Mouse (Mus musculus) midbrain, embryonic 11.5 days (tissue): Measurements from ENCODE around the gene Gba. TPM values are rescaled to one million over a fixed set of nuclear protein-coding genes. Genes with fewer than 3 reads are reported as not detected.
A peak's percentile ranks its signal among the peaks of the same experiment; 100 is the strongest.

Source experiments
- ATAC-seq: fragments of 200-750 bp; cut with Nextera tagmentation; 2 replicates; pipeline ENCODE4 v1.8.0; 2017; ENCODE audit warnings: moderate TSS enrichment, moderate library complexity; ENCODE audit not compliant: low FRiP score
- DNase-seq: peaks from one replicate; pipeline ENCODE4 v3.0.0; 2015; ENCODE audit warnings: low spot score; ENCODE audit errors: missing footprints
- H3K27ac ChIP-seq: fragments of 300-500 bp; sonication (generic); 2 replicates; pipeline ENCODE4 v1.5.1; 2014; ENCODE audit warnings: low read depth, low read length
- H3K27me3 ChIP-seq: fragments of 300-500 bp; sonication (generic); 2 replicates; pipeline ENCODE4 v1.6.1; 2014; ENCODE audit warnings: mild to moderate bottlenecking, low read length, moderate library complexity, mixed read lengths; ENCODE audit not compliant: control insufficient read depth, insufficient read depth
- H3K36me3 ChIP-seq: fragments of 300-500 bp; sonication (generic); 2 replicates; pipeline ENCODE4 v1.6.1; 2014; ENCODE audit warnings: mild to moderate bottlenecking, low read length, moderate library complexity, mixed read lengths; ENCODE audit not compliant: control insufficient read depth, insufficient read depth
- H3K4me1 ChIP-seq: fragments of 300-500 bp; sonication (generic); 2 replicates; pipeline ENCODE4 v1.6.1; 2014; ENCODE audit warnings: low read length; ENCODE audit not compliant: control insufficient read depth, insufficient read depth
- H3K4me2 ChIP-seq: fragments of 300-500 bp; sonication (generic); 2 replicates; pipeline ENCODE4 v1.6.1; 2014; ENCODE audit warnings: mild to moderate bottlenecking, moderate library complexity
- H3K4me3 ChIP-seq: fragments of 300-500 bp; sonication (generic); 2 replicates; pipeline ENCODE4 v1.5.1; 2014; ENCODE audit warnings: low read depth, low read length
- H3K9ac ChIP-seq: fragments of 300-500 bp; sonication (generic); 2 replicates; pipeline ENCODE4 v1.6.1; 2014; ENCODE audit warnings: low read length
- H3K9me3 ChIP-seq: fragments of 300-500 bp; sonication (generic); 2 replicates; pipeline ENCODE4 v1.6.1; 2016; ENCODE audit warnings: low read length; ENCODE audit not compliant: control insufficient read depth
- WGBS: fragments of 180-500 bp; shearing (Covaris S2); extraction: QIAGEN DNeasy Blood & Tissue Kit; methylation state at CpG from one replicate; pipeline ENCODE4 v1.1.7; 2014; 5-methylcytosine and 5-hydroxymethylcytosine counted together
- polyA plus RNA-seq: library from polyadenylated mRNA; unstranded; fragments of >200 nt; fragmentation: Nextera tagmentation; extraction: Ambion mirVana; gene quantifications from 2 replicates; pipeline ENCODE4 v1.2.1, GENCODE M21; 2014

Gba gene
- polyA plus RNA-seq, 1 experiment from 2014 or later, result 41.4 TPM

GRCm38 (mm10) chr3:89178107-89178385 lies 24.7 kb upstream of the Gba start:
- Histone ChIP-seq H3K4me3 (peak overlapping the region; percentile 55), H3K4me2 (peak overlapping the region; percentile 85), H3K4me1 (peaks cover 9% of the 10 kb centered on the region), H3K27me3 (no peaks in the 10 kb centered on the region), H3K9ac (peak overlapping the region; percentile 82), H3K9me3 (no peaks in the 10 kb centered on the region), H3K27ac (no peak overlapping the region; the same call in 1 of the 2 replicates), H3K36me3 (peaks cover 31% of the 10 kb centered on the region)
- ATAC-seq (no peak), DNase-seq (peak; percentile 94)
- WGBS, result 10% methylated on average over 6 of the region's 6 CpGs

GRCm38 (mm10) chr3:89179056-89179455 lies 23.7 kb upstream of the Gba start:
- Histone ChIP-seq H3K4me1 (peaks cover 14% of the 10 kb centered on the region), H3K9me3 (no peaks in the 10 kb centered on the region), H3K36me3 (peaks cover 22% of the 10 kb centered on the region), H3K27ac (no peak overlapping the region), H3K4me3 (no peak overlapping the region), H3K9ac (no peak overlapping the region), H3K27me3 (no peaks in the 10 kb centered on the region), H3K4me2 (no peak overlapping the region; the same call in 1 of the 2 replicates)
- DNase-seq (no peak), ATAC-seq (no peak)
- WGBS, result 94% methylated on average over 11 of the region's 11 CpGs

- Histone ChIP-seq H3K36me3 (peaks cover 7% of the 10 kb centered on the region; the same call in 1 of the 2 replicates), H3K9me3 (no peaks in the 10 kb centered on the region), H3K4me2 (no peak overlapping the region), H3K27ac (no peak overlapping the region), H3K4me3 (no peak overlapping the region), H3K4me1 (peaks cover 26% of the 10 kb centered on the region), H3K27me3 (no peaks in the 10 kb centered on the region), H3K9ac (no peak overlapping the region)
- ATAC-seq (no peak), DNase-seq (no peak)
- 93% methylated on average over 27 of the region's 27 CpGs for WGBS
These were observed 20.8 kb upstream of the Gba start for GRCm38 (mm10) chr3:89181749-89182500.

DNA sequence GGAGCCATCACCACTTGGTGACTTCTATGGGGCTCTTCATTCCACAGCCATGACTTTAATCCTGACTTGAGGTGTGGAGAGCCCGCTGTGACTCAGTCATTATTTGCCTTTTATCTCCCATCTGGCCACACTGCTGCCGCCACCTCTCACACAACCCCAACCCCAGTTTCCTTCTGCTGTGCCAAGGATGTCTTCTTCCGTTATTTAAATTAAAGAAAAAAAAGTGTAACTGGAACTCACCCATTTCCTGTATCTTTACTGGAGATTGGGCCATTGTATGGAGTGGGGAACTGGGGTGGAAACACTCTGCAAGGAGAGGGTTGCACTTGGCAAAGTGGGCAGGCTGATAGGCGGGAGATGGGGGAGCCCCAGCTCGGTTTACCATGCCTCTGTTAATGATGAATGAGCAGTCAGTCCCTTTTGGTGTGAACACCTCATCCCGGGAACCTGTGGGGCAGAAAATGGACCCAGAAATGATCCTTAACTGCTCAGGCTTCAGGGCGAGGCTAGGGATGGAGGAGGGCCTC lies 20.1 kb upstream of the Gba start:
- peak; percentile 26 for ATAC-seq
- Histone ChIP-seq H3K9me3 (no peaks in the 10 kb centered on the region), H3K4me1 (peaks cover 29% of the 10 kb centered on the region), H3K9ac (no peak overlapping the region; the same call in 1 of the 2 replicates), H3K4me2 (peak overlapping the region; percentile 92; the same call in 1 of the 2 replicates), H3K27ac (no peak overlapping the region; the same call in 1 of the 2 replicates), H3K4me3 (peak overlapping the region; percentile 48), H3K36me3 (peaks cover 7% of the 10 kb centered on the region; the same call in 1 of the 2 replicates), H3K27me3 (no peaks in the 10 kb centered on the region)
- WGBS, result 53% methylated on average over 7 of the region's 7 CpGs
- no peak for DNase-seq

DNA sequence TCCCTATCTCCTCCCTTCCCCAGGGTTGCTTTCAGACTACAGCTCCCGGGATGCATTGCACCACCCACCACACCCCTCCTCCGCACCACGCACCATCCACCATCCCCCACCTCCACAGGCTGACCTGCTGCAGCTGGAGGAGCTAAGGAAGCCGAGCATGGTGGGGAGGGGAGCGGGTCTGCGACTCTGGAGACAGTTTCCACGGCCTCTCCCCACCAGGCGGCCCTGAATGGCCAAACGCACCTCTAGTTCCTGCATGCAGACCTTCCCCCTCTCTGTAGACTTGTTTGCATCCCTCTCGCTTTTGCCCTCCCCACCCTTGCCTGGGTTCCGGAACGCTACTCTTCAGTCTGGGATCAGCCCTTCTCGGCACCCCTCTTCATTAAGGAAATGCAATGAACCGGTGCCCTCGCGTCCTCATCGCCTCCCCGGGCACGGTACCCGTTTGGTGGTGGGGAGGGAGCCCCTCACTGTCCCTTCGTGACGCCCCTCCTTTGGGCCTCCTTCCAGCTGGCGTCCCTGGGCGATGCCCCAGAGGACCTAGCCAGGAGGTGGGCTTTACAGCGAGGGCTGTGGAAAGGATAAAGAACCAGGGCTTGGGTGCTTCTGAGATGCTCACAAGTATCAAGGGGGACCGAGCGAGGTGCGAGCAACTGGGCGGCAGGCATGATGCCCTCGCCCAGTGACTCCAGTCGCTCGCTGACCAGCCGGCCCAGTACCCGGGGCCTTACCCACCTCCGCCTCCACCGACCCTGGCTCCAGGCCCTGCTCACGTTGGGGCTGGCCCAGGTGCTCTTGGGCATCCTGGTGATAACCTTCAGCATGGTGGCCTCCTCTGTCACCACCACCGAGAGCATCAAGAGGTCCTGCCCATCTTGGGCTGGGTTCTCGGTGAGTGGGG lies 19.4 kb upstream of the Gba start, which contains the start of gene Fam189b:
TSS of gene Fam189b (plus strand) at position 86 of the 901 bp plus-strand sequence.
- no peaks in the 10 kb centered on the region for H3K27me3 ChIP-seq
- peak within 1 kb of the TSS; percentile 67 for H3K9ac ChIP-seq
- peaks cover 7% of the 10 kb centered on the region; the same call in 1 of the 2 replicates for H3K36me3 ChIP-seq
- H3K4me1 ChIP-seq, result peaks cover 23% of the 10 kb centered on the region
- 7% methylated on average over 39 of the region's 39 CpGs for WGBS
- peak within 1 kb of the TSS; percentile 48 for H3K4me3 ChIP-seq
- H3K27ac ChIP-seq, result peak within 1 kb of the TSS; percentile 49
- no peaks in the 10 kb centered on the region for H3K9me3 ChIP-seq
- DNase-seq (peak; percentile 98), ATAC-seq (peak; percentile 95)
- H3K4me2 ChIP-seq, result peak within 1 kb of the TSS; percentile 92

- Histone ChIP-seq H3K9ac (peak overlapping the region; percentile 67), H3K27me3 (no peaks in the 10 kb centered on the region), H3K4me3 (peak overlapping the region; percentile 48), H3K27ac (peak overlapping the region; percentile 49; the same call in 1 of the 2 replicates), H3K4me2 (peak overlapping the region; percentile 92), H3K9me3 (no peaks in the 10 kb centered on the region), H3K4me1 (peaks cover 20% of the 10 kb centered on the region), H3K36me3 (peaks cover 7% of the 10 kb centered on the region; the same call in 1 of the 2 replicates)
- DNase-seq (no peak), ATAC-seq (no peak; the same call in 1 of the 2 replicates)
- 85% methylated on average over 6 of the region's 6 CpGs for WGBS
These were observed 18.8 kb upstream of the Gba start for GRCm38 (mm10) chr3:89183959-89184315.

- Histone ChIP-seq H3K4me3 (no peak overlapping the region), H3K36me3 (no peaks in the 10 kb centered on the region), H3K27ac (no peak overlapping the region), H3K9ac (0 out of 2 replicates have a peak overlapping the region, but pooled peaks have one; percentile 10), H3K4me2 (no peak overlapping the region), H3K4me1 (peaks cover 20% of the 10 kb centered on the region), H3K27me3 (no peaks in the 10 kb centered on the region), H3K9me3 (no peaks in the 10 kb centered on the region)
- 26% methylated on average over 23 of the region's 23 CpGs for WGBS
- ATAC-seq (no peak), DNase-seq (no peak)
These were observed 15.5 kb upstream of the Gba start for GRCm38 (mm10) chr3:89187197-89187596.

DNA sequence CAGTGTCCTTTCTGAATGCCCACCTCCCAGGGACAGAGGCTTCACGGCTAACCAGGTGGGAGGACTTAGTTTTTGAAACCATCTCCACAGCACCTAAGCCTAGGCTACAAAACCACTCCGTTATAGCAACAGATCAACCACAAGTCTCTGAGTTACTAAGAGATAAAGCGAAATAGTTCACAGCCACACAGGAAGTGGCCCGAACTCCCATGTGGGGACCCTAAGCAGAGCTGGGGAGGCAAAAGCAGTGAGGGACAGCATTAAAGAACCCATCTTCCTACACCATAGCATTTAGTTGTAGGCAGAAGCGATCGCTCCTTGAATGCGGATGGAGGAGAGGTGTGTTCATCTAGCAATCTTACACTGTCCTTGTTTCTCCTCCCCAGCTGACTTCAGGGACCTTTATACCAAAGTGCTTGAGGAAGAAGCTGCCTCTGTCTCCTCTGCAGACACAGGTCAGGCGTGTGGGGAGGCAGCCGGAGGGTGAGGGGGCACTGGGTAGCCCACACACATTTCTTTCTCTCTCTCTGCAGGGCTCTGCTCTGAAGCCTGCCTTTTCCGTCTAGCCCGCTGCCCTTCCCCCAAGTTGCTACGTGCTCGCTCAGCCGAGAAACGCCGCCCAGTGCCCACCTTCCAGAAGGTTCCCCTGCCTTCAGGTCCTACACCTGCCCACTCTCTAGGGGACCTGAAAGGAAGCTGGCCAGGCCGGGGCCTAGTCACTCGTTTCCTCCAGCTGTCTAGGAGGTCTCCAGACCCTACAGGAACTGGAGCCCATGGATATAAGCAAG lies 14.8 kb upstream of the Gba start:
- H3K27ac ChIP-seq, result no peak overlapping the region
- no peak overlapping the region for H3K4me3 ChIP-seq
- H3K9me3 ChIP-seq, result no peaks in the 10 kb centered on the region
- DNase-seq, result no peak
- no peak overlapping the region for H3K9ac ChIP-seq
- 56% methylated on average over 18 of the region's 18 CpGs for WGBS
- H3K4me2 ChIP-seq, result no peak overlapping the region
- H3K4me1 ChIP-seq, result peaks cover 20% of the 10 kb centered on the region
- no peak for ATAC-seq
- H3K27me3 ChIP-seq, result no peaks in the 10 kb centered on the region
- H3K36me3 ChIP-seq, result no peaks in the 10 kb centered on the region
